Mouse (Mus musculus): Measurements from ENCODE around the gene Colq. TPM values are rescaled to one million over a fixed set of nuclear protein-coding genes. Genes with fewer than 3 reads are reported as not detected.

The Colq gene
- polyA plus RNA-seq, 1 experiment from 2014 or later, result 0.49 TPM

GRCm38 (mm10) chr14:31555963-31556434 is 35.1 kb downstream of the Colq start:
- H3K36me3 ChIP-seq, result no peaks in the 10 kb centered on the region
- H3K4me1 ChIP-seq (replicated peaks), result no peaks in the 10 kb centered on the region
- H3K4me3 ChIP-seq, result no peak overlapping the region
- H3K27me3 ChIP-seq, result no peaks in the 10 kb centered on the region
- no peak overlapping the region for H3K9ac ChIP-seq
- no peaks in the 10 kb centered on the region for H3K9me3 ChIP-seq
- no peak for ATAC-seq (ENCODE audit: low FRiP score, low read depth)
- no peak overlapping the region for H3K4me2 ChIP-seq
- WGBS, result 73% methylated on average over 14 of the region's 14 CpGs
- H3K27ac ChIP-seq (replicated peaks), result no peak overlapping the region

- no peak overlapping the region for H3K27ac ChIP-seq (replicated peaks)
- no peaks in the 10 kb centered on the region for H3K9me3 ChIP-seq
- no peak overlapping the region for H3K4me3 ChIP-seq
- no peak overlapping the region for H3K9ac ChIP-seq
- no peaks in the 10 kb centered on the region for H3K27me3 ChIP-seq
- no peak overlapping the region for H3K4me2 ChIP-seq
- H3K36me3 ChIP-seq, result no peaks in the 10 kb centered on the region
- H3K4me1 ChIP-seq (replicated peaks), result no peaks in the 10 kb centered on the region
- no peak for ATAC-seq (ENCODE audit: low FRiP score, low read depth)
- WGBS, result 94% methylated on average over 7 of the region's 7 CpGs
Observed at GRCm38 (mm10) chr14:31555021-31555420, 36.1 kb downstream of the Colq start.

GRCm38 (mm10) chr14:31543885-31544442 is 47.2 kb downstream of the Colq start:
- no peak overlapping the region for H3K27ac ChIP-seq (replicated peaks)
- H3K36me3 ChIP-seq, result no peaks in the 10 kb centered on the region
- no peak overlapping the region for H3K4me2 ChIP-seq
- no peak overlapping the region for H3K9ac ChIP-seq
- no peak for ATAC-seq (ENCODE audit: low FRiP score, low read depth)
- no peaks in the 10 kb centered on the region for H3K4me1 ChIP-seq (replicated peaks)
- H3K4me3 ChIP-seq, result no peak overlapping the region
- H3K9me3 ChIP-seq, result no peaks in the 10 kb centered on the region
- no peaks in the 10 kb centered on the region for H3K27me3 ChIP-seq
- WGBS, result 80% methylated on average over 11 of the region's 11 CpGs

- Histone ChIP-seq H3K4me3 (no peak overlapping the region), H3K36me3 (no peaks in the 10 kb centered on the region), H3K9me3 (no peaks in the 10 kb centered on the region), H3K4me1 (replicated peaks) (no peaks in the 10 kb centered on the region), H3K27me3 (no peaks in the 10 kb centered on the region), H3K9ac (no peak overlapping the region), H3K4me2 (no peak overlapping the region), H3K27ac (replicated peaks) (no peak overlapping the region)
- ATAC-seq (ENCODE audit: low FRiP score, low read depth), result no peak
- 73% methylated on average over 6 of the region's 6 CpGs for WGBS
Observed at GRCm38 (mm10) chr14:31537298-31537697, 53.8 kb downstream of the Colq start.

GRCm38 (mm10) chr14:31532656-31533055 is 58.5 kb downstream of the Colq start:
- Histone ChIP-seq H3K9ac (no peak overlapping the region), H3K4me1 (replicated peaks) (no peaks in the 10 kb centered on the region)
- 62% methylated on average over 3 of the region's 3 CpGs for WGBS

GRCm38 (mm10) chr14:31531506-31532148 is 59.5 kb downstream of the Colq start:
- Histone ChIP-seq H3K27me3 (no peaks in the 10 kb centered on the region), H3K9me3 (no peaks in the 10 kb centered on the region), H3K9ac (no peak overlapping the region), H3K4me2 (no peak overlapping the region), H3K4me1 (replicated peaks) (no peaks in the 10 kb centered on the region), H3K4me3 (no peak overlapping the region), H3K27ac (replicated peaks) (no peak overlapping the region), H3K36me3 (no peaks in the 10 kb centered on the region)
- WGBS, result 78% methylated on average over 12 of the region's 12 CpGs
- ATAC-seq (ENCODE audit: low FRiP score, low read depth), result no peak

More at GRCm38 (mm10) chr14:31532656-31533055, 58.5 kb downstream of the Colq start:
- H3K4me2 ChIP-seq, result no peak overlapping the region
- no peaks in the 10 kb centered on the region for H3K36me3 ChIP-seq
- H3K9me3 ChIP-seq, result no peaks in the 10 kb centered on the region
- ATAC-seq (ENCODE audit: low FRiP score, low read depth), result no peak
- H3K27me3 ChIP-seq, result no peaks in the 10 kb centered on the region
- H3K4me3 ChIP-seq, result no peak overlapping the region
- H3K27ac ChIP-seq (replicated peaks), result no peak overlapping the region

GRCm38 (mm10) chr14:31530847-31531246 is 60.3 kb downstream of the Colq start:
- Histone ChIP-seq H3K9ac (no peak overlapping the region), H3K4me2 (no peak overlapping the region), H3K4me3 (no peak overlapping the region), H3K36me3 (no peaks in the 10 kb centered on the region), H3K27me3 (no peaks in the 10 kb centered on the region), H3K4me1 (replicated peaks) (no peaks in the 10 kb centered on the region), H3K27ac (replicated peaks) (no peak overlapping the region), H3K9me3 (no peaks in the 10 kb centered on the region)
- WGBS, result 93% methylated on average over 4 of the region's 4 CpGs
- no peak for ATAC-seq (ENCODE audit: low FRiP score, low read depth)

- no peak for ATAC-seq (ENCODE audit: low FRiP score, low read depth)
- no peaks in the 10 kb centered on the region for H3K9me3 ChIP-seq
Observed at GRCm38 (mm10) chr14:31525040-31525810, 65.9 kb downstream of the Colq start.

GRCm38 (mm10) chr14:31521318-31521717 is 69.8 kb downstream of the Colq start:
- Histone ChIP-seq H3K27ac (replicated peaks) (no peak overlapping the region), H3K9me3 (no peaks in the 10 kb centered on the region), H3K9ac (no peak overlapping the region), H3K4me3 (no peak overlapping the region), H3K4me2 (no peak overlapping the region), H3K4me1 (replicated peaks) (no peaks in the 10 kb centered on the region), H3K36me3 (no peaks in the 10 kb centered on the region), H3K27me3 (no peaks in the 10 kb centered on the region)
- WGBS, result 84% methylated on average over 2 of the region's 2 CpGs
- ATAC-seq (ENCODE audit: low FRiP score, low read depth), result no peak

More at GRCm38 (mm10) chr14:31525040-31525810, 65.9 kb downstream of the Colq start:
- Histone ChIP-seq H3K9ac (no peak overlapping the region), H3K4me3 (no peak overlapping the region), H3K4me1 (replicated peaks) (no peaks in the 10 kb centered on the region), H3K27me3 (no peaks in the 10 kb centered on the region), H3K4me2 (no peak overlapping the region), H3K36me3 (no peaks in the 10 kb centered on the region), H3K27ac (replicated peaks) (no peak overlapping the region)
- WGBS, result 84% methylated on average over 7 of the region's 7 CpGs

- no peaks in the 10 kb centered on the region for H3K4me1 ChIP-seq (replicated peaks)
- H3K9ac ChIP-seq, result no peak overlapping the region
- H3K27ac ChIP-seq (replicated peaks), result no peak overlapping the region
- 55% methylated on average over 3 of the region's 3 CpGs for WGBS
- H3K4me3 ChIP-seq, result no peak overlapping the region
- H3K36me3 ChIP-seq, result no peaks in the 10 kb centered on the region
- no peak overlapping the region for H3K4me2 ChIP-seq
- H3K9me3 ChIP-seq, result no peaks in the 10 kb centered on the region
- ATAC-seq (ENCODE audit: low FRiP score, low read depth), result no peak
- H3K27me3 ChIP-seq, result no peaks in the 10 kb centered on the region
Observed at GRCm38 (mm10) chr14:31519165-31519564, 72.0 kb downstream of the Colq start.

- H3K4me2 ChIP-seq, result no peak overlapping the region
- H3K4me1 ChIP-seq (replicated peaks), result no peaks in the 10 kb centered on the region
- no peak overlapping the region for H3K27ac ChIP-seq (replicated peaks)
- WGBS, result 97% methylated on average over 2 of the region's 2 CpGs
- no peak overlapping the region for H3K4me3 ChIP-seq
- no peaks in the 10 kb centered on the region for H3K36me3 ChIP-seq
- H3K27me3 ChIP-seq, result no peaks in the 10 kb centered on the region
- H3K9ac ChIP-seq, result no peak overlapping the region
- no peaks in the 10 kb centered on the region for H3K9me3 ChIP-seq
- ATAC-seq (ENCODE audit: low FRiP score, low read depth), result no peak
Observed at GRCm38 (mm10) chr14:31515895-31516294, 75.2 kb downstream of the Colq start.

GRCm38 (mm10) chr14:31510322-31510721 is 80.8 kb downstream of the Colq start:
- Histone ChIP-seq H3K9ac (no peak overlapping the region), H3K36me3 (peaks cover 40% of the 10 kb centered on the region), H3K4me1 (replicated peaks) (no peaks in the 10 kb centered on the region), H3K4me3 (no peak overlapping the region), H3K9me3 (no peaks in the 10 kb centered on the region), H3K4me2 (no peak overlapping the region), H3K27me3 (no peaks in the 10 kb centered on the region), H3K27ac (replicated peaks) (no peak overlapping the region)
- WGBS, result 81% methylated on average over 3 of the region's 3 CpGs
- no peak for ATAC-seq (ENCODE audit: low FRiP score, low read depth)
